Mouse (Mus musculus) adrenal gland, postnatal 25 days (tissue): Measurements from ENCODE around the gene Nans. TPM values are rescaled to one million over a fixed set of nuclear protein-coding genes. Genes with fewer than 3 reads are reported as not detected.

Experiments
- DNase-seq: peaks from one replicate; pipeline ENCODE4 v3.0.0; 2021; ENCODE audit warnings: mixed read lengths
- long read RNA-seq: library from polyadenylated mRNA; stranded (forward); transcript quantifications from one replicate; pipeline ENCODE4 v2.0.0, GENCODE M21; 2021
- total RNA-seq: library from RNA; stranded (reverse); gene quantifications from 2 replicates; pipeline ENCODE4 v1.2.3, GENCODE M21; 2021

Gene Nans
- total RNA-seq, result 35.0 and 38.5 TPM in 2 replicates
- long read RNA-seq, transcript Nans-201 (6 exons, 2,179 nt), result major isoform, 33 of 37 reads
- long read RNA-seq, partial matches to known transcripts, result 1 of 37 reads
- long read RNA-seq, other reads (novel, unspliced or antisense), result 3 of 37 reads

- peak; percentile 97 for DNase-seq
These were observed at the start of gene Nans for GRCm38 (mm10) chr4:46489028-46489925. Gene Nans (plus strand): TSS chr4:46489248.

GRCm38 (mm10) chr4:46442501-46442900 lies 46.5 kb upstream of the Nans start:
- no peak for DNase-seq

GRCm38 (mm10) chr4:46445237-46445945 lies 43.7 kb upstream of the Nans start:
- DNase-seq, result no peak

- DNase-seq, result no peak
These were observed 41.6 kb upstream of the Nans start for GRCm38 (mm10) chr4:46447461-46447860.

GRCm38 (mm10) chr4:46448886-46449285 lies 40.2 kb upstream of the Nans start:
- no peak for DNase-seq

- DNase-seq, result no peak
These were observed 39.0 kb upstream of the Nans start for GRCm38 (mm10) chr4:46450020-46450518.

GRCm38 (mm10) chr4:46450519-46451131 lies 38.4 kb upstream of the Nans start, which contains the start of gene Anp32b:
Gene Anp32b (plus strand): TSS chr4:46450902.
- DNase-seq, result peak; percentile 94

- DNase-seq, result peak; percentile 78
These were observed 37.7 kb upstream of the Nans start for GRCm38 (mm10) chr4:46451240-46451757.

GRCm38 (mm10) chr4:46451758-46452480 lies 37.1 kb upstream of the Nans start:
- peak; percentile 70 for DNase-seq

GRCm38 (mm10) chr4:46452481-46452850 lies 36.6 kb upstream of the Nans start:
- DNase-seq, result peak; percentile 66

GRCm38 (mm10) chr4:46452855-46453719 lies 36.0 kb upstream of the Nans start:
- no peak for DNase-seq

GRCm38 (mm10) chr4:46454097-46454864 lies 34.8 kb upstream of the Nans start:
- no peak for DNase-seq

- DNase-seq, result no peak
These were observed 32.3 kb upstream of the Nans start for GRCm38 (mm10) chr4:46456762-46457161.

- DNase-seq, result no peak
These were observed 31.9 kb upstream of the Nans start for GRCm38 (mm10) chr4:46457186-46457585.

GRCm38 (mm10) chr4:46458411-46458810 lies 30.6 kb upstream of the Nans start:
- DNase-seq, result no peak

- DNase-seq, result peak; percentile 47
These were observed 25.8 kb upstream of the Nans start for GRCm38 (mm10) chr4:46463130-46463830.

- no peak for DNase-seq
These were observed 23.3 kb upstream of the Nans start for GRCm38 (mm10) chr4:46465740-46466139.

GRCm38 (mm10) chr4:46475101-46475500 lies 13.9 kb upstream of the Nans start:
- no peak for DNase-seq

- no peak for DNase-seq
These were observed 10.0 kb upstream of the Nans start for GRCm38 (mm10) chr4:46479081-46479480.
